Mouse (Mus musculus): Measurements from ENCODE around the gene Klf5. TPM values are rescaled to one million over a fixed set of nuclear protein-coding genes. Genes with fewer than 3 reads are reported as not detected.

The Klf5 gene
- polyA plus RNA-seq, 1 experiment from 2014 or later, result 2.7 TPM

DNA sequence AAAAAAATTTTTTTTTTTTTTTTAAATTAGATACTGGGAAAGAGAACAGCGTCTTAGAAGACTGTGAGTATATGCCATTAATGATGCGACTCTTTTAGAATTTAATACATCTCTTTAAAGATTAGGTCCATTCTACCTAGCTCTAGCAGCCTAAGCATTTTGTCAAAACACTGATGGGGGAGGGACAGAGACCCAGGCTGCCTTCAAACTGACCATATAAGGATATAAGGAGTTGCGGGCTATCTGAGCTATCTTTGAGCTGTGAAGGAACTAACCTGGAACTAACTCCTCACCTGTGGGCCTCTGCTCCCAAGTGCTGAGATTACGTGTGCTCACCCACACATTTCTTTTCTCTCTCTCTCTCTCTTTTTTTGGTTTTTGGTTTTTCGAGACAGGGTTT is 6.3 kb upstream of the Klf5 start:
- H3K4me2 ChIP-seq, result no peak overlapping the region
- 99% methylated on average over 5 of the region's 5 CpGs for WGBS
- no peak overlapping the region for H3K9ac ChIP-seq
- H3K4me3 ChIP-seq, result no peak overlapping the region
- no peak overlapping the region for H3K27ac ChIP-seq
- peaks cover 18% of the 10 kb centered on the region for H3K27me3 ChIP-seq
- H3K36me3 ChIP-seq, result no peaks in the 10 kb centered on the region
- H3K4me1 ChIP-seq (replicated peaks), result no peaks in the 10 kb centered on the region
- no peaks in the 10 kb centered on the region for H3K9me3 ChIP-seq
- no peak for ATAC-seq (ENCODE audit: low FRiP score)

DNA sequence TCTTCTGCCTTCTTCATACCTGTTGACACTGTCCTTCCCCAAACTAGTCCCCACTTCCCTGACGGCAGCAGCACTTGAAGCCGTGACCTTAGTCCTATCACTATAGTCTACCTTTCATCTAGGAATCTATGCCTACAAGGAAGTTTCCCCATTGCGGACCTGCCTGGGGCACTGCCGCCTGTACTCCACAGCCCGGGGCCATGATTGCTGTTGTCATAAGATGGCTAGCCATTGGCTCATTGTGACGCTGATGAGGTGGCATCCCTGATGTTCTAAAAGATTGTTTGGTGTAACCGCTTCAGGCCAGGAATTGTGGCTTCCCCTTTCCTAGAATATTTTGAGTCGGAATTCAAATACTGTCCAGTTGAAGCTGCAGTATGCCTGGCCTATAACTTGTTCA is 4.1 kb upstream of the Klf5 start:
- ATAC-seq (ENCODE audit: low FRiP score), result no peak
- H3K4me2 ChIP-seq, result no peak overlapping the region
- H3K9ac ChIP-seq, result no peak overlapping the region
- H3K4me3 ChIP-seq, result no peak overlapping the region
- no peaks in the 10 kb centered on the region for H3K9me3 ChIP-seq
- H3K4me1 ChIP-seq (replicated peaks), result peaks cover 10% of the 10 kb centered on the region
- no peak overlapping the region for H3K27ac ChIP-seq
- peaks cover 32% of the 10 kb centered on the region for H3K27me3 ChIP-seq
- 89% methylated on average over 8 of the region's 8 CpGs for WGBS
- H3K36me3 ChIP-seq, result no peaks in the 10 kb centered on the region

DNA sequence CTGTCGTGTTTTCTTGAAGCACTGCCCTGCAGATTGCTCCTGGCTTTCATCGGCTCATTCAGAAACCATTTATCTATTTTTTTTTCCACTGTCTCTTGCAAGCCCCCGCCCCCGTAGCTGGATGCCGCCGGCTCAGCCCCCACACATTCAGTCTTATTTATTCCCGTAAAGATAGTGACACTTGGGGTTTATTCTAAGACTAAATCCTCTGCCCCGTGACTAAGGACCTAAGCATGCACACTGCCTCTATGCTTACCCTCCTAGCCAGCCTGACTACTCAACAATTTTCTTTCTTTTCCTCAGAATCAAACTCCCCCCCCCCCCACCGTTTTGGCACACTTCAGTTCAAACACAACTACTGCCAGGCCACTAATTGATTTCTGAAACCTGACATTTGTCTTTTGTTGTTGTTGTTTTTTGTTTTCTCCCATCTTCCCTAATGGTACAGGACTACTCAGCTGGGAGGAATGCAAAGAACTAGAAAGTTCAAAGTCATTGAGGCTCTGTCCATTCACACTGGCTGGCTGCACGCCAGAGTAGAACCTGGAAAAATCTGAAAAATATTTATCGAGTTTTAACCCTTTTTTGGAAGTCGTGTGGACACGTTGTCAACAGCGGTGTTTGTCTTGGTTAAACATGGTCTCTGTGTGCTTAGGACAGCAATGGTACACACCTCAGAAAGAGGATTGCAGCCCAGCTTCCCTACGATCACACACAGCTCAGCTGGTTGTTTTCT is 2.7 kb upstream of the Klf5 start:
- Histone ChIP-seq H3K27ac (no peak overlapping the region), H3K4me1 (replicated peaks) (peaks cover 19% of the 10 kb centered on the region), H3K4me3 (no peak overlapping the region), H3K9me3 (no peaks in the 10 kb centered on the region), H3K36me3 (no peaks in the 10 kb centered on the region), H3K27me3 (peaks cover 38% of the 10 kb centered on the region), H3K9ac (no peak overlapping the region), H3K4me2 (no peak overlapping the region)
- 50% methylated on average over 15 of the region's 15 CpGs for WGBS
- ATAC-seq (ENCODE audit: low FRiP score), result no peak

GRCm38 (mm10) chr14:99299022-99299481 is 561 bp downstream of the Klf5 start:
- Histone ChIP-seq H3K4me1 (replicated peaks) (peaks cover 19% of the 10 kb centered on the region), H3K4me3 (peak overlapping the region; percentile 76), H3K36me3 (no peaks in the 10 kb centered on the region), H3K27ac (peak overlapping the region; percentile 13; the same call in 1 of the 2 replicates), H3K4me2 (peak overlapping the region; percentile 94), H3K9ac (peak overlapping the region; percentile 77), H3K9me3 (no peaks in the 10 kb centered on the region), H3K27me3 (peaks cover 50% of the 10 kb centered on the region)
- under 1% methylated on average over 53 of the region's 60 CpGs for whole genome bisulfite sequencing
- ATAC-seq (ENCODE audit: low FRiP score), result peak; percentile 92

- peak overlapping the region; percentile 94 for H3K4me2 ChIP-seq
- WGBS, result 7% methylated on average over 21 of the region's 21 CpGs
- H3K27me3 ChIP-seq, result peaks cover 46% of the 10 kb centered on the region
- H3K36me3 ChIP-seq, result no peaks in the 10 kb centered on the region
- H3K4me3 ChIP-seq, result peak overlapping the region; percentile 76
- H3K27ac ChIP-seq, result no peak overlapping the region
- no peaks in the 10 kb centered on the region for H3K9me3 ChIP-seq
- H3K9ac ChIP-seq, result peak overlapping the region; percentile 77
- peaks cover 19% of the 10 kb centered on the region for H3K4me1 ChIP-seq (replicated peaks)
- no peak for ATAC-seq (ENCODE audit: low FRiP score)
Measured at GRCm38 (mm10) chr14:99299701-99300191, 1.3 kb downstream of the Klf5 start.

GRCm38 (mm10) chr14:99301472-99301871 is 3.0 kb downstream of the Klf5 start:
- Histone ChIP-seq H3K4me1 (replicated peaks) (peaks cover 19% of the 10 kb centered on the region), H3K27ac (no peak overlapping the region), H3K9me3 (no peaks in the 10 kb centered on the region), H3K36me3 (no peaks in the 10 kb centered on the region), H3K4me2 (no peak overlapping the region), H3K9ac (no peak overlapping the region), H3K27me3 (peaks cover 35% of the 10 kb centered on the region), H3K4me3 (no peak overlapping the region)
- no peak for ATAC-seq (ENCODE audit: low FRiP score)
- 64% methylated on average over 11 of the region's 11 CpGs for WGBS

DNA sequence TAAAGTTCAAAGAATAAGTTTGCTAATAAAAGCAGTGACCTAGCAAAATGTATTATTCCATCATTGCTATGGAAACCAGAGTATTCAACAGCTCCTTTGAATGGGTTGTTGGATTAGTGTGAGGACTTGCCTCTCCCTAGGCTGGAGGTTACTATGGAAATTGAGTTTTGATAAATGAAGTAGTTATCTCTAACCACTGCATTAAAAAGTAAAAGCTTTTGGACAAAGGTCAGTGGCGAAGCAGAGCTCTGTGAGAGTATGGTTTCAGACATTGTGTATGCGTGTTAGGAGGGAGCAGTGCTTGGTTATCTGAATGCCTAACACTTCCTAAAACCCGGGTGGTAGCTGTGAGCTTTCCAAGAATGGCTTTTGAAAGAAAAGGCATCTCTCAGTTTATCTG is 5.9 kb downstream of the Klf5 start:
- Histone ChIP-seq H3K4me2 (no peak overlapping the region), H3K4me3 (no peak overlapping the region), H3K27ac (no peak overlapping the region), H3K9ac (no peak overlapping the region), H3K27me3 (peaks cover 17% of the 10 kb centered on the region), H3K4me1 (replicated peaks) (peaks cover 10% of the 10 kb centered on the region), H3K36me3 (no peaks in the 10 kb centered on the region), H3K9me3 (no peaks in the 10 kb centered on the region)
- no peak for ATAC-seq (ENCODE audit: low FRiP score)
- 46% methylated on average over 3 of the region's 3 CpGs for WGBS

GRCm38 (mm10) chr14:99304997-99305792 is 6.7 kb downstream of the Klf5 start:
- H3K36me3 ChIP-seq, result no peaks in the 10 kb centered on the region
- H3K4me3 ChIP-seq, result no peak overlapping the region
- 0 out of 2 replicates have a peak, but pooled peaks cover 4% of the 10 kb centered on the region for H3K4me1 ChIP-seq (replicated peaks)
- 89% methylated on average over 12 of the region's 12 CpGs for WGBS
- H3K4me2 ChIP-seq, result no peak overlapping the region
- H3K9ac ChIP-seq, result no peak overlapping the region
- no peaks in the 10 kb centered on the region for H3K9me3 ChIP-seq
- no peak overlapping the region for H3K27ac ChIP-seq
- H3K27me3 ChIP-seq, result peaks cover 17% of the 10 kb centered on the region
- ATAC-seq (ENCODE audit: low FRiP score), result no peak

- peaks cover 5% of the 10 kb centered on the region for H3K27me3 ChIP-seq
- 93% methylated on average over 7 of the region's 7 CpGs for WGBS
- no peak for ATAC-seq (ENCODE audit: low FRiP score)
- H3K9ac ChIP-seq, result no peak overlapping the region
- no peaks in the 10 kb centered on the region; the same call in 1 of the 2 replicates for H3K4me1 ChIP-seq (replicated peaks)
- H3K27ac ChIP-seq, result no peak overlapping the region
- H3K4me2 ChIP-seq, result no peak overlapping the region
- H3K9me3 ChIP-seq, result no peaks in the 10 kb centered on the region
- no peak overlapping the region for H3K4me3 ChIP-seq
- H3K36me3 ChIP-seq, result no peaks in the 10 kb centered on the region
Measured at GRCm38 (mm10) chr14:99306410-99306809, 7.9 kb downstream of the Klf5 start.

GRCm38 (mm10) chr14:99309606-99310005 is 11.1 kb downstream of the Klf5 start:
- H3K27me3 ChIP-seq, result no peaks in the 10 kb centered on the region
- no peak overlapping the region for H3K9ac ChIP-seq
- no peak overlapping the region for H3K4me2 ChIP-seq
- no peaks in the 10 kb centered on the region for H3K9me3 ChIP-seq
- H3K4me3 ChIP-seq, result no peak overlapping the region
- no peak overlapping the region for H3K27ac ChIP-seq
- no peaks in the 10 kb centered on the region; the same call in 1 of the 2 replicates for H3K4me1 ChIP-seq (replicated peaks)
- no peak for ATAC-seq (ENCODE audit: low FRiP score)
- WGBS, result 88% methylated on average over 9 of the region's 9 CpGs
- peaks cover 7% of the 10 kb centered on the region for H3K36me3 ChIP-seq

- H3K9me3 ChIP-seq, result no peaks in the 10 kb centered on the region
- no peak overlapping the region for H3K9ac ChIP-seq
- peaks cover 7% of the 10 kb centered on the region for H3K36me3 ChIP-seq
- H3K4me1 ChIP-seq (replicated peaks), result no peaks in the 10 kb centered on the region; the same call in 1 of the 2 replicates
- no peaks in the 10 kb centered on the region for H3K27me3 ChIP-seq
- H3K27ac ChIP-seq, result no peak overlapping the region
- no peak overlapping the region for H3K4me2 ChIP-seq
- no peak for ATAC-seq (ENCODE audit: low FRiP score)
- no peak overlapping the region for H3K4me3 ChIP-seq
- 84% methylated on average over 7 of the region's 7 CpGs for WGBS
Measured at GRCm38 (mm10) chr14:99310358-99310757, 11.9 kb downstream of the Klf5 start.

GRCm38 (mm10) chr14:99313062-99313461 is 14.6 kb downstream of the Klf5 start:
- H3K36me3 ChIP-seq, result peaks cover 7% of the 10 kb centered on the region
- no peak overlapping the region for H3K27ac ChIP-seq
- H3K4me2 ChIP-seq, result no peak overlapping the region
- no peaks in the 10 kb centered on the region; the same call in 1 of the 2 replicates for H3K4me1 ChIP-seq (replicated peaks)
- H3K27me3 ChIP-seq, result no peaks in the 10 kb centered on the region
- WGBS, result 89% methylated on average over 24 of the region's 24 CpGs
- no peaks in the 10 kb centered on the region for H3K9me3 ChIP-seq
- H3K4me3 ChIP-seq, result no peak overlapping the region
- no peak overlapping the region for H3K9ac ChIP-seq
- no peak for ATAC-seq (ENCODE audit: low FRiP score)
